Mouse (Mus musculus) erythroblast, adult 5-6 weeks (primary cell): ENCODE measurements around the gene Fbxw7. TPM values are rescaled to one million over a fixed set of nuclear protein-coding genes. Genes with fewer than 3 reads are reported as not detected.
"Not testable (repeated sequence)": the region's sequence is repeated elsewhere in the genome, so short reads cannot be mapped to it uniquely, and the experiment has no call there.

Experiments
- ATAC-seq: replicated peaks from 2 replicates; pipeline ENCODE4 v1.8.0; 2016; ENCODE audit warnings: moderate number of reproducible peaks, mild to moderate bottlenecking, moderate TSS enrichment, inconsistent platforms; ENCODE audit not compliant: poor library complexity, low FRiP score, severe bottlenecking
- total RNA-seq, 2 experiments: library from RNA; stranded (forward) in 1 of 2; stranded (reverse) in 1 of 2; fragments of 150-400 nt in 1 of 2; fragments of 200-764, 138-1000 nt in 1 of 2; gene quantifications; 2 replicates each; pipeline versions ENCODE4 v1.2.3 to v1.2.4; 2015 to 2017; ENCODE audit warnings: low replicate concordance in 2 of 2

The Fbxw7 gene
- total RNA-seq, 2 experiments from 2014 or later = 0.77 to 8.4 TPM

DNA sequence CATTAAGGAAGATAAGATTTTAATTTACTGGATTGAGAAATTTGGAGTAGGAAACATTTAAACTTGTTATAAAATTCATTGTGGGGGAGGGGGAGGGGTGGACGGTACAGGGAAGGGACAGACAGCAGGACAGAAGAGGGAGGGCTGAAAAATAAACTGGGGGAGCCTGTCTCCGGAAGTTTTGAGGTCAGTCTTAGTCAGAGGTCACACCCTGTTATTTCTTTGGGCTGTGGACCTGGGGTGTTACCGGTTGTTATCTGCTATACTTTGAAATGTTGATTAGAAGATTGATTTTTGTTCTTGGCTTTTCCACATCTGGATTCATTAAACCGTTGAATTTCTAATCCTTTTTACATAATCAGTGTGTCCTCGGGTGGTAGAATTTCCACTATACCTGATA is 10.9 kb downstream of the Fbxw7 start:
- no peak for ATAC-seq

GRCm38 (mm10) chr3:84826405-84826804 is 11.3 kb downstream of the Fbxw7 start:
- ATAC-seq = no peak

DNA sequence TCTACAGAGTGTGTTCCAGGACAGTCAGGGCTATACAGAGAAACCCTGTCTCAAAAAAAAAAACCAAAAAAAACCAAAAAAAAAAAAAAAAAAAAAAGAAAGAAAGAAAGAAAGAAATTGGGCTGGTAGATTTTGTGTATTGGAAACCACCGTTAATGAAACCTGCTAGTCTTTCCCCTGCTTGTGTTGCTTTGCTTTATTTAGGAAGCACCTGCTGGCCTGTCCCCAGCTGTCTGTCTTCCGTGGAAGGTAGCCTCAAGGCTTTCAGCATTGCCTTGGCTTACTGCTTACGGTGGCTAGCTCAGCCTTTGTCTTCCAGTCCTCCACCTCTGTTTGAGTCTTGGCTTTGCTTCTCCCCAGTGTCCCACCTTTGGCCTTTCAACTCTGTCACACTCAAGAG is 11.9 kb downstream of the Fbxw7 start:
- no peak for ATAC-seq

- ATAC-seq = no peak
Measured at GRCm38 (mm10) chr3:84827617-84828016, 12.5 kb downstream of the Fbxw7 start.

DNA sequence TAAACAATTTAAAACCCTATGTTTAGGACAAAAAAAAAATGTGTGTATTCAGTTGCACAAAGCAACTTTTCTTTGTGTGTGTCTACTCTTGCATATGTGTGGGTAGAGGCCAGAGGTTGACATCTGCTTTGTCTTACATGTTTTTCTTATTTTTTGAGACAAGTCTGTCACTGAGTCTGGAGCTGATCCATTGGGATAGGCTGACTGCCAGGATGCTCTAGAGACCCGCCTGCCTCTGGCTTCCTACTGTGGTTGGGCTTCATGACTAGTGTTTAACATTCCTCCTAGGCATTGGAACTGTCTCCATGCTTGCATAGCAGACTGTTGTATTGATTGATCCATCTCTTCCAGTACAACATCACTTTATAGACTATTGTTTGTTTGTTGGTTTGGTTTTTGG is 14.3 kb downstream of the Fbxw7 start:
- no peak for ATAC-seq

DNA sequence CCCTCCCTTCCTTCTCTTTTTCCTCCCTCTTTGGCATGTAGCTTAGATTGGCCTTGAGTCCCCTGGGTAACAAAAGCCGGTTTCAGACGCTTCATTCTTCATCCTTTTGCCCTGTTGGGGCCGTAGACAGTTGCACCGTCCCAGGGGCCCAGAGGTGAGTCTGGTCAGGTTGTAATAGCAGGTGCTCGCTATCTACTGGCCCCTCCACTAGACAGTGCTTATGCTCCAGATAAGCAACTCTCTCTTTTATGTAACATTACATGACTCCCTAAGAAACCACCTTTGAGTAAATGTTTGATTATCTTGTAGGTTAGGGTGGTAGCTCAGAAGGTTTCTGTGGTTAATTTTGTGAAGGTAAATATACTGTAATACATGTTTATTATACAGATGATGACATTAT is 21.0 kb downstream of the Fbxw7 start:
- no peak for ATAC-seq

- ATAC-seq = no peak
Measured at GRCm38 (mm10) chr3:84837984-84838383, 22.9 kb downstream of the Fbxw7 start.

DNA sequence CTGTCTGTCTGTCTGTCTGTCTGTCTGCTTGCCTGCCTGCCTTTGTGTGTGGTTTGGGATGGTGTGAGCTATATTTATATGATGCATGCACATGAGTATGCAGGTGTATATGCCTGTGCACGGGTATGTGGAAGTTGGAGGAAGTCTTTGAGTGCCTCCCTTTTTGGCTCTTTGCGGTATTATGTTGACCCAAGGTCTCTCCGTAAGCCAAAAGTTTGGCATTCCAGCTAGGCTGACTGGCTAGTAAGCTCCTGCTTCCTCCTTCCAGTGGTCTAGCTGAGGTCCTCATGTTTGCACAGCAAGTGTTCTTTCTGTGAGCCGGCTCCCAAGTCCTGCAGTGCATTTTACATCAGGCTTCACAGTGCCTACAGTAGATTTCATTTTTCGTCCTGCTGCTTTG is 24.4 kb downstream of the Fbxw7 start:
- no peak for ATAC-seq

GRCm38 (mm10) chr3:84841271-84841670 is 26.2 kb downstream of the Fbxw7 start:
- ATAC-seq = no peak

DNA sequence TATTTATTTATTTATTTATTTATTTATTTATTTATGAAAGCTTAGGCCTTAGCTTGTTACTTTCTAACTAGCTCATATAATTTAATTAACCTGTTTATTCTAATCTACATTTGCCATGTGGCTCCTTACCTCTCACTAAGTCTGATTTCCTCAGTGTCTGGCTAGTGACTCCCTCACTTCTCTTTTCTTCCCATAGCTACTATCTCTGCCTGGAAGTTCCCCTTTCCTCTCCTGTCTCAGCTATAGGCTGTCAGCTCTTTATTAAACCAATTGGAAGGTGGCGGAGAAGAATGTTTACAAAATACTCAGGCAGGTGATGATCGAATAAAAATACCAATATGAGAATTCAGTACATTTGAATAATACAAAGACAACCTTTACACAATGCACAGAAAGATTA is 27.7 kb downstream of the Fbxw7 start:
- ATAC-seq = no peak

DNA sequence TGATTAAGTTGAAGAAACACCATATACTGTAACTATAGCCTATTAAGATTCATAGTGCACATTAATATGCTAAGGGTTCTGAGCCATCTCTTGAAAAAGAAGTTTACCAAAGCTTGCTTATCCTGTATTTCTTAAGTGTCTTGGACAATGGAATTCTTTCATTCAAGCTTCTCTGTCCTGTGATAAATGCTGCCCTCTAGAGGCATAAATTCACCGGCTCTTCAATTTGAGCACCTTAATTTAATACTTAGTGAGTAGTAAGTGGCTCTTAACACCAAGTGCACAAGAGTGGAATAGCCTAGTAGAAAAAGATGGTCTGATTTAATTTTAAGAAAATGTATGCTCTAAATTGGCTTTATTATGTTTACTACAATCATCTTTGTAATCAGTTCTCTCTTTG is 28.5 kb downstream of the Fbxw7 start:
- ATAC-seq = no peak; the same call in 1 of the 2 replicates

DNA sequence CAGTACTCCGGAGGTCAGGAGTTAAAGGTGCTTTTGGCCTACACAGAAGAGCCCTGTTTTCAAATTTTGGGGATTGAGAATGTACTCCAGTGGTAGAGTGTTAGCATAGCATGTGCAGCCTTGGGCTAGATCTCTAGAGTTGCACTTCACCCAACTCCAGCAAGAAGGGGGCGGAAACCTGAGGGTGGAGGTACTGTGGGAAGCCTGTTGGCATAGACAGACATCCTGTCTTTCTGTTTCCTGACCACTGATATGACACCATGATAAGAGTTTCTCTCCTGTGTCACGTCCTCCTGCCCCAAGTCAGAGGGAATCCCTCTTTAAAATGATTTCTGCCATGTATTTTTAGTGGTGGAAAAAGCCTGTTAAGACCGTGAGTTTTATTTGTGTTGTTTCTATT is 33.7 kb downstream of the Fbxw7 start:
- no peak for ATAC-seq

GRCm38 (mm10) chr3:84850418-84850817 is 35.4 kb downstream of the Fbxw7 start:
- no peak for ATAC-seq

GRCm38 (mm10) chr3:84851801-84852200 is 36.7 kb downstream of the Fbxw7 start:
- no peak for ATAC-seq

- no peak for ATAC-seq
Measured at GRCm38 (mm10) chr3:84852877-84853276, 37.8 kb downstream of the Fbxw7 start.

GRCm38 (mm10) chr3:84854440-84854839 is 39.4 kb downstream of the Fbxw7 start:
- ATAC-seq = no peak

GRCm38 (mm10) chr3:84860669-84861068 is 45.6 kb downstream of the Fbxw7 start:
- ATAC-seq = no peak

DNA sequence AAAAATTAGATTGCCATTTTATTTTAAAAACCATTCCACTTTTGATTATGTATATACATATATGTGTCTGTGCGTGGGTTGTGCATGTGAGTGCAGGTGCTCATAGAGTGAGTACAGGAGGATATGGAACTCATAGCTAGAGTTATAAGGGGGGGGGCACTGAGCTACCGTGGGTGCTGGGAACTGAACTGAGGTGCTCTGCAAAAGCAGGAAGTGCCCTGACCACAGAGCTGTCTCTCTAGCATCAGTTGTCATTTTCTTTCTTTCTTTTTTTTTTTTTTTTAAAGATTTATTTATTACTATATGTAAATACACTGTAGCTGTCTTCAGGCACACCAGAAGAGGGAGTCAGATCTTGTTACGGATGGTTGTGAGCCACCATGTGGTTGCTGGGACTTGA is 46.7 kb downstream of the Fbxw7 start:
- not testable (repeated sequence) for ATAC-seq

DNA sequence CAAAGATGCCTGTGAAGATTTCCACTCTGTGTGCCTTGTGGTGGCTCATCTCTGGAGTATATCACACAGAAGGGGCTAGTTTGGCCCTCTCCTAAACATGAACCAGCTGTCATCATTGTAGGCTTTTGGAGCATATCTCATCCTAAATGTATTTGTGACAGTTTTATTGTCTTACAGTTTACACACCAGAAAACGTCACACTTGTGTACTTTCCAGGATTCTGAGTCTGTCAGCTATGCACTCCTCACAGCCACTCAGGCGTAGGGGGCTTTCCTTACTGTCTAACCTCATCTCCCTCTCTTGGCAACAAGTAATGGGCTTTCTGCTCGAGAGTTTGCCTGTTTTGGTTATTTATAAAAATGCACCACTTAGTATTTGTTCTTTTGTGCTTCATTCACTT is 50.6 kb downstream of the Fbxw7 start:
- ATAC-seq = no peak

DNA sequence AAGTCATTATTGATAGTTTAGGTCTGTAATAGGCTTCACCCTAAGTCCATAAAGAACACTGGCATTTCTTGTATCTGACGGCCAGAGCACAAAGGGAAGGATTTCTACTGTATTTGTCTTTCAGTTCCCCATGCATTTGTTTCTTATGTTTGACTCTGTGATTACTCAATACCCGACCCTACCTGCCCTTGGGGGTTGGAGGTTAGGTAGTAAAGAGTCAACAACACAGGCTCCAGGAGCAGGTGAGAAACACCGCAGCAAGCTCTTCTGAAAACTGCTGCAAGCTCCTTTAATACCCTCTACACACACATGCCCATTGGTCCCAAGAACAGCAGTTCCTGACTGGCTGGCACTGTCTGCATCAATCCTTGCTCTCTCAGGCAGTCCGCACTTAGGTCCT is 51.8 kb downstream of the Fbxw7 start:
- ATAC-seq = no peak

GRCm38 (mm10) chr3:84867434-84867975 is 52.4 kb downstream of the Fbxw7 start:
- no peak for ATAC-seq

- no peak for ATAC-seq
Measured at GRCm38 (mm10) chr3:84867991-84868390, 52.9 kb downstream of the Fbxw7 start.

- ATAC-seq = no peak
Measured at GRCm38 (mm10) chr3:84870126-84870525, 55.1 kb downstream of the Fbxw7 start.
